Mouse (Mus musculus): ENCODE data around the gene Cab39.
A peak's percentile ranks its signal among the peaks of the same experiment; 100 is the strongest.

The Cab39 gene

DNA sequence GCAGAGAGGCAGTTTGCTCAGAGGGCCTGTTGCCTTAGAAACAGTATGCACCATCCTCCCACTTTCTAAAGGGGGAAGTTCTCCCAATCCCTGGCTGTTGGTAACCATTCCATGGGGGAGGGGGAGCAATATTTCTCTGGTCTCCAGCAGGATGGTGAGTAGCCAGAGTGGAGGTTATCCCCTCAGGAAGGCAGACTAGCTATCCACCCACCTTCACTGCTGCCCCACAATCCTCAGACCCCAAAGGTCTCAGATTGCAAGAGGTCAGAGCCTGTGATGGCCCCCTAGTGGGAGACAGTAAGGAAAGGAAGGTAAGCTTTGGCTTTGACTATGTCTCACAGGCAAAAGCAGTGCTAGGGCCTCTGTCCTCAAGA lies 106.1 kb downstream of the Cab39 start:
- peak; percentile 54 to 74 for DNase-seq (ENCODE audit: low spot score in 2 of 2)

DNA sequence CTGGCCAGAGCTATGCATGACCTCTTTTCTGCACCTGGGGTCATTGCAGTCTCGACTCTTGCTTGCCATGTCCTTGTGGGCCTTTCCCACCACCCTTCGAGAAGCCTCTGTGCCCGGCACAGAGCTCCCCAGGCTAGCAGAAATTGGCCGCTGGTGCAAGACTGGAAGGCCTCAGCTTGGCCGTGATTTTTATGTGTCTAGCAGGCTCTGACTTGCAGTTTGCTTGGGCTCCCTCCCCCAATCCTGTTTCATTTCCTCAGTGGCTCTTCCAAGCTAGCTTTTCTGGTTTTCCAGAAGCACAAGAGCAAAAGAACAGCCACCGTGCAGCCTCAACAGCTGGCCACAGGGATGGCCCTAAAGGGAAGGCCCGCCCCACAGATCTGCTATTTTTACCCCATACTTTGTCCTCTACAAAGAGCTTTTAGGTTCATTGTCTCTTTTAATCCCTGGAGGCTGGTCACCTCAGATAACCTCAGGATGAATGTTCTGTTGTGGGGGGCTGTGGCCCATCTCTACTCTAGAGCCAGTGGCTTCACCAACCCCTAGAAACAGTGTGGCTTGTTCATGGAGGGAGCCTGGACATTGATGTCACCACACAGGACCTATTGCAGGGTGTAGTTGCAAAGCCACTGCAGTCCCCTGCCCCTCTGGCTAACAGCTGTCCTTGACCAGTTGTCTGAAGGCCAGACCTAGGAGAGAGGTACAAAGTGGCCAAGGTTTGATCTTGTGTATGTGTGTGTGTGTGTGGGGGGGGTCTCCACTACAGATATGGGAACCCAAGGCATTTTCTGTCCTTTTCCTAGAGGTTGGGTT lies 107.5 kb downstream of the Cab39 start:
- peak in 1 of 2 experiments; percentile 54 for DNase-seq (ENCODE audit: low spot score in 2 of 2)
